Mouse (Mus musculus): ENCODE results near the gene Sec22c. TPM values are rescaled to one million over a fixed set of nuclear protein-coding genes. Genes with fewer than 3 reads are reported as not detected.
A peak's percentile ranks its signal among the peaks of the same experiment; 100 is the strongest.

Sec22c gene
- total RNA-seq, 1 experiment from 2014 or later = 5.7 TPM

DNA sequence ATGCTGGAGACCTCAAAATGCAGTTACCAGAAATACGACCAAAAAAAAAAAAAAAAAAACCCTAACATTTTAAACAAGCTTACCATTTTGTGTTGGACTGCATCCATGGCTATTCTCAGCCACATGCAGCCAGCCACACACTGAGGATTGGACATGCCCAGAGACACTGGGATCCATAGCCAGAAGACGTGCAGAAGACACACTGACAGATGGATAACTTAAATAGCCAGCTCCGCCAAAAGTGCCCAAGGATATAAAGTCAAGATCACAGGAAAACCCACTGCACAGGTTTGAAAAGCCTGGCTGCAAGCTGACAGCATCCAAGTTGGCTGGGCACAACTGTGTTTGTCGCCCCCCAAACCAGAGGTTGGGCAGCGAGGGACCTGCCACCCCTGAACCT lies 41.2 kb downstream of the Sec22c start:
- ATAC-seq (ENCODE audit: extremely low read depth, insufficient number of reproducible peaks, low FRiP score, poor library complexity, severe bottlenecking) = no peak

DNA sequence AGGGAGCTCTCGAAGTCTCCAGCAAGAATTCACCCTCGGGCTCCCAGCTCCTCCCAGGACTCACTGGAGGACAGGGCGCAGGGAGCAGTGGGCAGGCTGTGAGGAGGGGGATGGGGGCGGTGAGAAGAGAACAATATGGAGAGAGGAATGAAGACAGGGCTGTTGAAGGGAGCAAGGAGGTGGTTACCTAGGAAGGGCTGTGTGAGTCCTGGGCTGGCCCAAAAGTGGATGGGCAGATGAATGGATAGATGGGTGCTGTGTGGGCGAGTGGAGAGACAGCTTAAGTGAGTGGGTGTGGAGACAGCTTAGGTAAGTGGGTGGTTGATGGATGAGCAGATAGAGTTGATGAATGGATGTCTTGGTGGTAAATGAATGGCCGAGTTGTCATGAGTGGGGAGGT lies 41.8 kb downstream of the Sec22c start:
- ATAC-seq (ENCODE audit: extremely low read depth, insufficient number of reproducible peaks, low FRiP score, poor library complexity, severe bottlenecking) = no peak

- no peak for ATAC-seq (ENCODE audit: extremely low read depth, insufficient number of reproducible peaks, low FRiP score, poor library complexity, severe bottlenecking)
Observed at GRCm38 (mm10) chr9:121659791-121660190, 45.5 kb downstream of the Sec22c start.

- no peak for ATAC-seq (ENCODE audit: extremely low read depth, insufficient number of reproducible peaks, low FRiP score, poor library complexity, severe bottlenecking)
Observed at GRCm38 (mm10) chr9:121658248-121658647, 47.0 kb downstream of the Sec22c start.

DNA sequence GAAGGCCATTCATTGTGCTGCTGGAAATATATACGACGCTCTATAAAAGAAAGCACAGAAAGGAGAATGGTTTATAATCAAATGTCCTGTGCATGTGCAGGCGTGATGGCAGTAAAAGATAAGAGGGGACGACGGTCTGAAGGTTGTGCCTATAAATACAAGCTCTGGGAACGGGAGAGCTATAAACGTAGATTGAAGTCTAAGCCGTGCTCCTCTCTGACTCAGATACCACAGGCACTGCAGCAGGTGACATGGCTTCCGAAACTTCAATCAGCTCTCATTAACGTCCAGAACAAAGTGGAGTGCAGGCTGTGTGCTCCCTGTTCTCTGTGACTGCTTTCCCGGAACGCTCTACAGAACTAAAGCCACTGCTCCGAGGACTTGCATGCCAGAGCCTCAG lies 48.1 kb downstream of the Sec22c start:
- no peak for ATAC-seq (ENCODE audit: extremely low read depth, insufficient number of reproducible peaks, low FRiP score, poor library complexity, severe bottlenecking)

- ATAC-seq (ENCODE audit: extremely low read depth, insufficient number of reproducible peaks, low FRiP score, poor library complexity, severe bottlenecking) = no peak
Observed at GRCm38 (mm10) chr9:121656322-121656721, 49.0 kb downstream of the Sec22c start.

- no peak for ATAC-seq (ENCODE audit: extremely low read depth, insufficient number of reproducible peaks, low FRiP score, poor library complexity, severe bottlenecking)
Observed at GRCm38 (mm10) chr9:121653668-121654067, 51.6 kb downstream of the Sec22c start.

- no peak for ATAC-seq (ENCODE audit: extremely low read depth, insufficient number of reproducible peaks, low FRiP score, poor library complexity, severe bottlenecking)
Observed at GRCm38 (mm10) chr9:121647026-121647425, 58.3 kb downstream of the Sec22c start.

GRCm38 (mm10) chr9:121644855-121645254 lies 60.4 kb downstream of the Sec22c start:
- no peak for ATAC-seq (ENCODE audit: extremely low read depth, insufficient number of reproducible peaks, low FRiP score, poor library complexity, severe bottlenecking)

DNA sequence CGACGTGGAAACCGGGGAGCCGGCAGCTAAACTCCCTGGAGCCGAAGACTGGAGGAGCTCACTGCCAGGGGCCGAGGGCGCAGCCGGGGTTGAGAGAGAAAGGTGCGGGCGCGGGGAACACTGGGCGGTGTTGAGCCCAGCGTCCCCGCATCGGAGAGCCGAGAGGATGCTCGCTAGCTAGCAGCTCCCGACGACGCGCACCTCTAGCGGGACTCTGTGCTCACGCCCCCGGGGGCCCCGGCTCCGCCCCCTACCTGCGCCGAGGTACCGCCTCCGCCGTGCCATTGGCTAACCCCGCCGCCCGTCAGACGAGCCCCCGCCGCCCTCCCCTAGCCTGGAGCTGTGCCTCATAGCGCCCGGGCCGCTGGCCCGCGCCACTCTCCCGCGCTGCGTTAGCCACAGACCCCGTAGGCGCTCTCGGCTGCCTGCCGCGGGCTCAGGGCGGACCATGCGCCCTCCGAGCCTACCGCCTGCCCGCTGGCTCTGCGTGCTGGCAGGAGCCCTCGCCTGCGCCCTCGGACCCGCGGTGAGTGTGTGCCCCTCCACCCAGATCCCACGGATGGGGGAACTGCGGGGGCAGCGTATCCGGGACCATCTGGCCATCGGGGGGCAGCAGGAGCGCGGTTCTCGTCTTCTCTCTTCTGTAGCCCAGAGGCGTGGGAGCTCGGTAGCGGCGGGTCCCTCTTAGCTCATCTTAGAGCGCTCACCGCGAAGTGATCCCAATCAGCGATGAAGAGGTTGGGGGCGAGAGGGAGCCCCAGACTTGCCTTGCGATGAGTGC lies 62.7 kb downstream of the Sec22c start, which contains the start of gene Vipr1:
Gene Vipr1 (plus strand): TSS at position 316 of the 781 bp plus-strand sequence.
- peak; percentile 31 for ATAC-seq (ENCODE audit: extremely low read depth, insufficient number of reproducible peaks, low FRiP score, poor library complexity, severe bottlenecking)

- peak; percentile 43; the same call in 1 of the 2 replicates for ATAC-seq (ENCODE audit: extremely low read depth, insufficient number of reproducible peaks, low FRiP score, poor library complexity, severe bottlenecking)
Observed at GRCm38 (mm10) chr9:121642001-121642400, 63.3 kb downstream of the Sec22c start, which contains the start of gene Lyzl4. Gene Lyzl4 (minus strand): TSS chr9:121642096.

DNA sequence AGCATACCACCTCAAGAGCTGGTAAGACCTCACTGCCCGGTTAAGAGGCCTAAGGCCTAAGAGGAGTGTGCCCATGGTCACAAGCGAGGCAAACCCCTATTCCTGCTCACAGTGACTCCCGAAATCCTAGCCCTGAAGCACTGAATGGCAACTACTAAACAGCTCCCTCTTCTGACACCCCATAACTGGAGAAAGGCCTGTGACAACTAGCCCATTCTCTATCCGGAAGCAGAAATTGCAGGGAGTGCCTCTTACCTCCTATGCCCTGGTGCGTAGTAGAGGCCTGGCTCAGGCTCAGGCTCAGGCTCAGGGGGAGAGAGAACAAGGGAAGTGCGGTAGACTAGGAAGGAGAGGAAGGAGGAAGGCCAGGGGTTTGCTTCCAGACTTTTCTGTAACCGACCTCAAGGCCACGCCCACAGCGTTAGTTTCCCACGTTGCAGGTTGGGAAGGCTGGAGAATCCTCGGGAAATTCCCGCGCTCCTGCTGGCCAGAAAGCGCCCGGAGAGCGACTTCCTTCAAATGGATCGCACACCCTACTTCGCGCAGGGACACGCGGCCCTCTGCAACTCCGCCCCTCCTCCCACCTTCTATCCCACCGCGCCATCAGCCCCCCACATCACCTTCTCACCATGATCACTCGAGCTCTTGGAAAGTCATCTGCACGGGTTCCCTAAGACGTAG lies 63.9 kb downstream of the Sec22c start:
- ATAC-seq (ENCODE audit: extremely low read depth, insufficient number of reproducible peaks, low FRiP score, poor library complexity, severe bottlenecking) = no peak

- no peak for ATAC-seq (ENCODE audit: extremely low read depth, insufficient number of reproducible peaks, low FRiP score, poor library complexity, severe bottlenecking)
Observed at GRCm38 (mm10) chr9:121639790-121640189, 65.5 kb downstream of the Sec22c start.

GRCm38 (mm10) chr9:121635835-121636576 lies 69.3 kb downstream of the Sec22c start:
- no peak for ATAC-seq (ENCODE audit: extremely low read depth, insufficient number of reproducible peaks, low FRiP score, poor library complexity, severe bottlenecking)

GRCm38 (mm10) chr9:121633306-121633705 lies 72.0 kb downstream of the Sec22c start:
- ATAC-seq (ENCODE audit: extremely low read depth, insufficient number of reproducible peaks, low FRiP score, poor library complexity, severe bottlenecking) = no peak

GRCm38 (mm10) chr9:121632891-121633290 lies 72.4 kb downstream of the Sec22c start:
- ATAC-seq (ENCODE audit: extremely low read depth, insufficient number of reproducible peaks, low FRiP score, poor library complexity, severe bottlenecking) = no peak

GRCm38 (mm10) chr9:121631946-121632345 lies 73.3 kb downstream of the Sec22c start:
- no peak for ATAC-seq (ENCODE audit: extremely low read depth, insufficient number of reproducible peaks, low FRiP score, poor library complexity, severe bottlenecking)

GRCm38 (mm10) chr9:121630627-121631026 lies 74.7 kb downstream of the Sec22c start:
- ATAC-seq (ENCODE audit: extremely low read depth, insufficient number of reproducible peaks, low FRiP score, poor library complexity, severe bottlenecking) = no peak

Data from neutrophil, adult 5-6 weeks (primary cell).